Mouse (Mus musculus) lung, embryonic 14.5 days (tissue): ENCODE data around the gene Ehhadh. TPM values are rescaled to one million over a fixed set of nuclear protein-coding genes. Genes with fewer than 3 reads are reported as not detected.
A peak's percentile ranks its signal among the peaks of the same experiment; 100 is the strongest.
"Not testable (repeated sequence)": the region's sequence is repeated elsewhere in the genome, so short reads cannot be mapped to it uniquely, and the experiment has no call there.

Experiments
- ATAC-seq: fragments of 200-750 bp; cut with Nextera tagmentation; 2 replicates; pipeline ENCODE4 v1.8.0; 2017; ENCODE audit warnings: mild to moderate bottlenecking, moderate TSS enrichment, moderate library complexity; ENCODE audit not compliant: insufficient read depth
- DNase-seq: peaks from one replicate; pipeline ENCODE4 v3.0.0-alpha.2; 2015
- H3K27ac ChIP-seq: fragments of 300-500 bp; sonication (generic); 2 replicates; pipeline ENCODE4 v1.5.1; 2014; ENCODE audit warnings: low read depth, mild to moderate bottlenecking, moderate library complexity
- H3K27me3 ChIP-seq: fragments of 300-500 bp; sonication (generic); 2 replicates; pipeline ENCODE4 v1.6.1; 2014; ENCODE audit warnings: low read length, control low read depth; ENCODE audit not compliant: insufficient read depth
- H3K36me3 ChIP-seq: fragments of 300-500 bp; sonication (generic); 2 replicates; pipeline ENCODE4 v1.6.1; 2014; ENCODE audit warnings: control low read depth; ENCODE audit not compliant: insufficient read depth
- H3K4me1 ChIP-seq: fragments of 300-500 bp; sonication (generic); 2 replicates; pipeline ENCODE4 v1.6.1; 2014; ENCODE audit warnings: antibody characterized with exemption, control low read depth; ENCODE audit not compliant: insufficient read depth
- H3K4me2 ChIP-seq: fragments of 300-500 bp; sonication (generic); 2 replicates; pipeline ENCODE4 v1.6.1; 2014; ENCODE audit warnings: mild to moderate bottlenecking
- H3K4me3 ChIP-seq: fragments of 300-500 bp; sonication (generic); 2 replicates; pipeline ENCODE4 v1.5.1; 2014; ENCODE audit warnings: low read depth, low read length
- H3K9ac ChIP-seq: fragments of 300-500 bp; sonication (generic); 2 replicates; pipeline ENCODE4 v1.6.1; 2014
- H3K9me3 ChIP-seq: fragments of 300-500 bp; sonication (generic); 2 replicates; pipeline ENCODE4 v1.6.1; 2016; ENCODE audit warnings: low read depth, low read length, control low read depth
- CTCF ChIP-seq: IDR thresholded peaks from 2 replicates; pipeline ENCODE4 v1.5.1; 2016; ENCODE audit warnings: antibody characterized with exemption, low read depth
- WGBS: fragments of 180-500 bp; shearing (Covaris S2); extraction: QIAGEN DNeasy Blood & Tissue Kit; methylation state at CpG from one replicate; pipeline ENCODE4 v1.1.7; 2014; 5-methylcytosine and 5-hydroxymethylcytosine counted together
- polyA plus RNA-seq: library from polyadenylated mRNA; unstranded; fragments of >200 nt; fragmentation: Nextera tagmentation; extraction: Ambion mirVana; gene quantifications from 2 replicates; pipeline ENCODE4 v1.2.1, GENCODE M21; 2014

Gene Ehhadh
- polyA plus RNA-seq, 1 experiment from 2014 or later, result 1.6 TPM

DNA sequence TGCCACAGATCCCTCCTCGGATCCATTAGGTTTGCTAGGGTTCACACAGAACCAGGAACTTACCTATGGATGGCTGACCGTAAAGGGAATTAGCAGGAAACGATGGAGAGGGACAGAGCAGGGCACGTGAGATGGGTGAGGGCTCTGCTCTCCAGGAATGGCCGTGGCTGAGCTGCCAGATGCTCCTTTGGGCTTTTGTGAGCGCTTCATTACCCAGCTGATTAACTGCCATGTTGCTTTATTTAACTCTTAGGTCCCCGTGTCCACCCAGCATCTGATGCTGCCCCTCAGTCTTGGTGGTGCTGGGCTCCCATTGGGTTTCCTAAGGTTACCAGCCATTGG, 28.0 kb upstream of the Ehhadh start:
- 54% methylated on average over 7 of the region's 7 CpGs for WGBS
- Histone ChIP-seq H3K27me3 (no peaks in the 10 kb centered on the region), H3K4me1 (no peaks in the 10 kb centered on the region), H3K9ac (no peak overlapping the region), H3K9me3 (no peaks in the 10 kb centered on the region), H3K36me3 (no peaks in the 10 kb centered on the region), H3K4me2 (no peak overlapping the region), H3K27ac (no peak overlapping the region), H3K4me3 (no peak overlapping the region)
- DNase-seq (no peak), ATAC-seq (no peak)
- no peak for TF ChIP-seq CTCF

DNA sequence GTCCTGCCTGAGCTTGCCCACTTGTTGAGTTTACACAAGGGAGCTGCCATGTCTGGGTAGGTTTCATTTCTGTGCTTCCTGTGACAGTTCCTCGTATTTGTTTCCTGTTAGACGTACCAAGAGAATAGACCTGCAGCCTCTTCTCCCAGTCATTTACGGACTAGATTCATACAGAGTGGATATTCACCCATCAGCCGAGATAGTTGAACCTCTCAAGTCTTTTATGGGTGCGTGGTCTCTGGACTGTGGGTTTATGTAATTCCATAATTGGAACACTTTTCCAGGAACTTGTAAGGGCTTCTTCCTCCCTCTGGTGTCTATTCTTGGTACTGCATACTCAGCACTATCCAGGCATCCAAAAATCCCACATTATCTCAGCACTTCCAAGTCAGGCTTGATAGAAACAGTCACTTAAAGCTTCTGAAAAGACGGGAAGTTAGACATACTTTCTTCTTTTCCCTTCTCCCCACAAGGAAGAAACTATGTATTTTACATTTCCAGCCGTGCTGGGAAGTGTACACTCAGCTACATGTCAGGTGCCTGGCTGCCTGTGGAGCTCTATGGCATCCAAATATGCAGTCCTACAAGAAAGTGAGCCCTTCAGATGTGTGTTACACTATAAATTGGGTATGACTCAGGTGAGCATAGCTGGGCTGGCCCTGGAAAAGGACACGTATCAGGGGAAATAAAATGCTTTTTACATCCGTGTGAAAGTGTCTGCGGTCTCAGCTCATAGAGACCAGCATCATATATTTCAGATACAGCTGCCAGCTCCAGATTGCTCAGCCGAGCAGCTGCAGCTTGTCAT, 27.5 kb upstream of the Ehhadh start:
- WGBS, result 55% methylated on average over 11 of the region's 11 CpGs

DNA sequence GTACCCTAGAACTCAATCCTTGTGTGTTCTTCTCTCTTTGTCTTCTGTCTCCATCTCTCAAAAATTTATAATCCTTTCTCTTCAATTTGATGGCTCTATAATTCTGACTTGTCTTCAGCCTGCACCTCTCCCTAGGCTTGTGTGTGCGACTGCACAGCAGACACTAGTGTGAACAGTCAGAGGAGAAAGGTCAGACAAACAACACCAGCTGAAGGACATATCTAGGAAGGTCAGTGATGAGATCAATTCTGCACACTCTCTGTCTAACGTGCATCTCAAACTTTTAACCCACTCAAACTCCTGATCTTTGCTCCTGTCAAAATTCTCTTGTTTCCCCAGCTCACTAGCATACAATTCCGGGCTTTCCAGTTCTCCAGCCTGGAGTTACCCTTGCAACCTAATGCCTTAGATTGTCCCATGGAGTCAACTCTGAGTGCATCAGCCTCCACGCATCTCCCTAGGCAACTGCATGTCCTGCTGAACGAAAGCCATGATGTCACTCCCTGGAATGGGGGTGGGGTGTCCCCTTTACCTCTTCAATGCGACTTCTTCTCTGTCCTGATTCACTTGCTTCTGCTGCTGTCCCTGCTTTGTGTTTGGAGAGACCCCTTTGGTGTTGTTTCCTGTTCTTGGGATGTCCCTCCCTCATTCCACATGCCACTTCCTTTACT, 25.7 kb upstream of the Ehhadh start:
- peaks cover 6% of the 10 kb centered on the region; the same call in 1 of the 2 replicates for H3K36me3 ChIP-seq
- no peaks in the 10 kb centered on the region for H3K27me3 ChIP-seq
- H3K9ac ChIP-seq, result no peak overlapping the region
- H3K4me2 ChIP-seq, result no peak overlapping the region
- DNase-seq (no peak), ATAC-seq (no peak)
- no peaks in the 10 kb centered on the region for H3K4me1 ChIP-seq
- WGBS, result 53% methylated on average over 6 of the region's 6 CpGs
- no peak for TF ChIP-seq CTCF
- H3K4me3 ChIP-seq, result no peak overlapping the region
- no peak overlapping the region for H3K27ac ChIP-seq
- no peaks in the 10 kb centered on the region for H3K9me3 ChIP-seq

More for the DNA sequence above, 27.5 kb upstream of the Ehhadh start:
- peak; percentile 88 for TF ChIP-seq CTCF
- H3K9ac ChIP-seq, result no peak overlapping the region
- peak overlapping the region; percentile 33; the same call in 1 of the 2 replicates for H3K4me2 ChIP-seq
- H3K27ac ChIP-seq, result no peak overlapping the region
- no peaks in the 10 kb centered on the region for H3K36me3 ChIP-seq
- H3K4me3 ChIP-seq, result no peak overlapping the region
- DNase-seq (peak; percentile 87), ATAC-seq (peak; percentile 35; the same call in 1 of the 2 replicates)
- no peaks in the 10 kb centered on the region for H3K9me3 ChIP-seq
- no peaks in the 10 kb centered on the region for H3K27me3 ChIP-seq
- no peaks in the 10 kb centered on the region for H3K4me1 ChIP-seq

GRCm38 (mm10) chr16:21807786-21808185, 20.2 kb upstream of the Ehhadh start:
- not testable (repeated sequence) for ATAC-seq, H3K36me3 ChIP-seq, H3K27me3 ChIP-seq, DNase-seq, H3K4me2 ChIP-seq, H3K9me3 ChIP-seq, H3K27ac ChIP-seq, H3K4me3 ChIP-seq, H3K9ac ChIP-seq, H3K4me1 ChIP-seq
- WGBS, result 84% methylated on average over 7 of the region's 7 CpGs

GRCm38 (mm10) chr16:21806892-21807291, 19.3 kb upstream of the Ehhadh start:
- Histone ChIP-seq H3K27ac (no peak overlapping the region), H3K36me3 (peaks cover 6% of the 10 kb centered on the region; the same call in 1 of the 2 replicates), H3K9me3 (no peaks in the 10 kb centered on the region), H3K9ac (no peak overlapping the region), H3K4me2 (no peak overlapping the region), H3K4me3 (no peak overlapping the region), H3K27me3 (no peaks in the 10 kb centered on the region), H3K4me1 (no peaks in the 10 kb centered on the region)
- no peak for TF ChIP-seq CTCF
- 78% methylated on average over 1 of the region's 1 CpGs for WGBS
- no peak for DNase-seq
- ATAC-seq, result no peak

DNA sequence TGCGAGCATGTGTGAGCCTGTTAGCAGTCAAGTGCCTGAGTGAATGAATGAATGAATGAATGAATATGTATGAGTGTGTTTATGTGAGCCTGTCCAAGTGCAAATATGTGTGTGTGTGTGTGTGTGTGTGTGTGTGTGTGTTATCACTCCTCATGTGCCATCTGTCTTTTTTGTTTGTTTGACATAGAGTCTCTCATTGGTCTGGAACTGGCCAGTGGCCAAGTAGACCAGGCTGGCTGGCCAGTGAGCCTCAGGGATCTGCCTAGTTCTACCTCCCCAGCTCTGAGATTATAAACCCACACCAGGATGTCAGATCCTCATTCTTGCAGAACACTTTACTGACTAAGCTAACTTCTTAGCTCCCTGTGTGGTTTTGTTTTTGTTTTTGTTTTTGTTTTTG, 16.7 kb upstream of the Ehhadh start:
- ATAC-seq (no peak), DNase-seq (peak; percentile 28)
- Histone ChIP-seq H3K9ac (no peak overlapping the region), H3K27me3 (no peaks in the 10 kb centered on the region), H3K4me2 (no peak overlapping the region), H3K27ac (no peak overlapping the region), H3K4me3 (no peak overlapping the region), H3K4me1 (no peaks in the 10 kb centered on the region), H3K36me3 (peaks cover 10% of the 10 kb centered on the region; the same call in 1 of the 2 replicates), H3K9me3 (no peaks in the 10 kb centered on the region)
- 76% methylated on average over 1 of the region's 1 CpGs for WGBS
- no peak for TF ChIP-seq CTCF

DNA sequence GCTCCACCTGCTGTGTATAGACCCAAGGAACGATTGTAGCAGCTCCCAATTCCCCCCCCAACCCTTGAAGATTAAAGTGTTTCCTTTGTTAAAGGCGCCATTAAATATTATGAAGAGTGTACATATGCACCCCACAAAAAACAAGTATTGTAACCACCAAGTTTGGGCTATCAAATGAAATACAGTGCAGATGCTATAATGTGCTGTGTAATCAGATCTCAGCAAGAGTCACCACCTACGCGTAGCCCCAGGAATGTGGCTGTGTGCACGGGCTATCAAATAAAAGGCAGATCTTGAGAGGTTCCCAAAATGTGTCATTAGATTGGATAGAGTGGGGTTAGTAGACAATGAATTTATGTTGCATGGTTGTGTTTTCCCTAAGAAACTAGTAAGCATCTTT, 7.5 kb upstream of the Ehhadh start:
- Histone ChIP-seq H3K4me3 (peak overlapping the region; percentile 76), H3K9me3 (no peaks in the 10 kb centered on the region), H3K4me2 (peak overlapping the region; percentile 75), H3K36me3 (no peaks in the 10 kb centered on the region), H3K9ac (peak overlapping the region; percentile 76; the same call in 1 of the 2 replicates), H3K27me3 (no peaks in the 10 kb centered on the region), H3K4me1 (no peaks in the 10 kb centered on the region), H3K27ac (no peak overlapping the region)
- ATAC-seq, result no peak
- WGBS, result 19% methylated on average over 5 of the region's 5 CpGs
- no peak for DNase-seq
- TF ChIP-seq CTCF, result no peak
